Mouse (Mus musculus): Measurements from ENCODE around the gene Gm37240.
"Not testable (repeated sequence)": the region's sequence is repeated elsewhere in the genome, so short reads cannot be mapped to it uniquely, and the experiment has no call there.

The Gm37240 gene

DNA sequence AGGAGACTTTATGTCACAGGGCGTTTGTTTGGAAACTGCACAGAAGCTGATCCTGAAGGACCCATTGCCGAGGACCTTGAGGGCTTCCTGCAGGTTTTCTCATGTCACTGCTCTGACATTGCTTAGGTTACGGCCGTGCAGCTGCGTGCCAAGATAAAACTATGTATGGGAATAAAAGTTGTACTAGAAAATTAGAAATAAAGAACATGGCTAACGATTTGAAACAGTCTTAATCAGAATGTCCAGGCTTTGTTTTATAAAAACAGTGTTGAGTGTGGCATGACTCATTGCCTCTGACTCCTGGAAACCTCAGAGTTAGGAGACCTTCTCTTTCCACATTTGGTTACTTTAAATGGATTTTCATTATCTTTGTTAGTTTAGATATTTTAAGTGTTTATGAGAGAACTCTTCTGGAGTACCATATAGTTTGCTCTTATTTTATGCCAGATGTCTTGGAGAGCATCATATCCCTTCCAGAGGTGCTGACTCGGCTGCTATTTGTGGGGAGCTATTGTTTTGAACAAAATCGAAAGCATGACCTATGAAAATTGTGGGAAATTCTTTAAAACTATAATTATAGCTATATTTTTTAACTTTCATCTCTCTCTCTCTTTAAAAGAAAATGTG lies 960.0 kb downstream of the Gm37240 start:
- DNase-seq = no peak

DNA sequence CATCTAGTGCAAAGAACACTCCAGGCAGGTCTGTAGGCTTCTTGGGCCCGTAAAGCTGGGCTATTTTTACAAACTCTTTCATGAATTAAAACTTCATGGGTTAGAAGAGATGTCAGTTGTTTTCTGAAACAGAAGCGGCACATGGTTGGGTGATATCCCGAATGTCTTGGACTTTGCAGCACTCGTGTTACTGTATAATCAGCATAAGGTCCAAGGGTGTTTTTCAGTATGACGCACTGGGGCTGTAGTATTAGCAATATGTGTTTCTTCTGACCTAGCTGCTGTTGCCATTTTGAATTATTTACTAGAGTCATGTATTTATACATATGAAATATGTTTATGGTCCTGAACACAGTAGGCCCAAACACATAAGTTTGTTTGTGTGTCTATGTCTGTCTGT lies 961.2 kb downstream of the Gm37240 start:
- peak in 1 of 2 experiments; percentile 18 for DNase-seq

DNA sequence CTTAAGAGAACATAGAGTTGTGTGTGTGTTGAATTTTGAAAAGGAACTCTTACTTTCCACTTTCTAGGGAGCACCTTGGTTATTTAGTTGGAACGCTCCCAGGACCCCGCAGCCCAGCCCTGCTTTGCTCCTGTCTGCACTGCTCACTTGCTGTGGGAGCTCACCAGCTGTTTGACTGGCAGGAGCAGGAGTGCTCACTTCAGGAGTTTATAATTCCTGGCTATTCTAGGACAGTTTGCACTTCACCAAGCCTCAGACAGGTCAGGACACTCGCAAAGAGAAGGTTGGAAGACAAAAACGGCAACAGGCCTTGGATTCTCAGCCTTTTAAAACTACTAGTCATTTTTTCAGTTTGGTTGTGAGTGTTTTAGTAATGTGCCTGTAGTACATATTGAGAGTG lies 962.1 kb downstream of the Gm37240 start:
- DNase-seq = no peak

DNA sequence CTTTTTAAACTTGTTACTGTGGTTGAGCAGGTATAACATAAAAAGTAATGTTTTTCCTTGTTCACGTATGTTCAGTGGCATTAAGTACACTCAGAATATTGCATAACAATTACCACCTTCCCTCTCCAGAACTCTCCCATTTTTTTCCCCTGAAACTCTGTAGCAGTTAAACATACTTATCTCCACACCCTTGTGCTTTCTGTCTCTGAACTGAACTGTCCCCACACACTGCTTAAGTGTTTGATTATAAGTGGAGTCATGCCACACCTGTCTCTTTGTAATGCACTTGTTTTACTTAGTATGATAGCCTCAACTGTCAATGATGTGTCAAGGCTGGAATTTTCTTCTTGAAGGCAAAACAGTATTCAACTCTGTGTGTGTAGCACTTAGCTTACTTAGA lies 963.6 kb downstream of the Gm37240 start:
- DNase-seq = no peak

DNA sequence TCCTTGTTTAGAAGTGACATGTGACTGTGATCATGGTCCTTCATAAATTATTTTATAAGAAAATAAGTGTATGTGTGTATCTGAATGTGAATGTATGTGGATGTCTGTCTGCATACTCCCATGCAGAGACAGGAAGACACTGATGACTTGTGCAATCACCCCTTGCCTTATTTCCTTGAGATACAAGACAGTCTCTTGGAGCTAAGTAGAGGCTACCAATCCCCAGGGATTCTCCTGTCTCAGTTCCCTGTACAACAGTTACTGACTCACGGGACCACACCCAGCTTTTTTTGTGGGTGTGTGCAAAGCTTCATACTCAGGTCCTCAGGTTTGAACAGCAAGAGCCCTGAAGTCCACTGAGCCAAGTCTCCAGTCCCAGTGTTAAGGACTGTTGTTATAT lies 964.1 kb downstream of the Gm37240 start:
- no peak for DNase-seq

DNA sequence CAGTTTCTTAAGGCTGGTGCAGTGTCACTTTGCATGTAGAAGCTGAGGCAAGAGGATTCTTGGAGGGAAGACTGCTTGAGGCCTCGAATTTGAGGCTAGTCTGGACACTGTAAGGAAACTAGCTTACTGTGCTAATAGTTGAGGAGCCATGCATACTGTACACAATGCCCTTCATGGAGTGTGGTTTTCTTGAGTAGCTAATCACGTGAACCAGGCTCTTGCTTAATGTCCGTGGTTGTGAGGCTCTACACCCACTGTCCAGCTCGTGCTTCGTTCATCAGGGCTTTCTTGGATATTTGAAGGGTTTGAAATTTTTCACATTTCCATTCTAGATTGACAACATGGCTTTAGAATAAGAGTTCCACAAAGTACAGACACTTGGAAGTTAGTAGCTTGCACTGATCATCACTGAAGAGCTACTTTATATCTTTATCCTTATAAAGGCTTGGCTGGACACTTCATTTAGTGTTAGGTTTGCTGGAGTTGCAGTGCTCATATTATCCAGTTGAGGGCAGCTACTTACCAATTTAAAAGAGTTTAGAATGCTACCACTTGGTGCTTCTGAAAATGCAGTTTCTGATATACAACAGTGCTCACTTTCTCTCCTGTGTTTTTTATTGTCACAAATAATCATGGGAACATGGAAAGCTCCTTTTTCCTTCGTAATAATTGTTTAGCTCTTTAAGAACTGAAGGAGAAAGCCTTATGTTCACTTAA lies 965.5 kb downstream of the Gm37240 start:
- peak in 1 of 2 experiments; percentile 56 for DNase-seq

DNA sequence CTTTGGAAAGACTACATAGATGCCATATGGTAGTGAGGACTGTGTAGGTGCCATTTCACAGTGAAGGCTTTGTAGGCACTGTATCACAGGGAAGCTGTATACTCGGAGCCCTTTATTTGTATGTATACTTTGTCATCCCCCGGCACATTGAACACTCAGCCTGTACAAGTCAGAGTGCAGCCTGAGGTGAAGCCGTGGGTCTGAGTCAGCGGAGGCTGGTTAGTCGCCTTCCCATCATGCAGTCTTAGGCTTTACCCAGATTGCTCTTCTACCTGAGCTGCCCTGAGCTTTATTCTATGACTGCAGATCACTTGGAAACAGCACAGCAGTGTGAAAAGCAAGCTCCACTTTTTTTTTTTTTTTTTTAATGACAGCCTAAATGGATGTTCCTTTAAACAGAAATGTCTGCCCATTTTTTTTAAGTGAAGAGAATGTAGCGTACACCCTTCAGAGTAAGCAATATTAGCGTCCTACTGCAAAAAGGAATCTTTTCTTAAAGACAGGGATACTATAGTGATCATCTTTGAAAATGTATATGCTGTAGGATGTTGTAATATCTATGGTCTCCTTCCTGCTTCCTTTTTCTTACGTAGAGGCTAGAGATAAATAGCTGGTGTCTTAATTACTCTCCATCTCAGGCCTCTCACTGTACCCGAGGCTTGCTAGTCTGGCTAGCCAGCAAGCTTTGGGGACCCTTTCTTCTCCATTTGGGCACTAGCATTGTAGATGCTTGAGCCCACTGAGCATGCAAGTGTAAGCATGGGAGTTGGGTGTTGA lies 969.2 kb downstream of the Gm37240 start:
- no peak for DNase-seq

DNA sequence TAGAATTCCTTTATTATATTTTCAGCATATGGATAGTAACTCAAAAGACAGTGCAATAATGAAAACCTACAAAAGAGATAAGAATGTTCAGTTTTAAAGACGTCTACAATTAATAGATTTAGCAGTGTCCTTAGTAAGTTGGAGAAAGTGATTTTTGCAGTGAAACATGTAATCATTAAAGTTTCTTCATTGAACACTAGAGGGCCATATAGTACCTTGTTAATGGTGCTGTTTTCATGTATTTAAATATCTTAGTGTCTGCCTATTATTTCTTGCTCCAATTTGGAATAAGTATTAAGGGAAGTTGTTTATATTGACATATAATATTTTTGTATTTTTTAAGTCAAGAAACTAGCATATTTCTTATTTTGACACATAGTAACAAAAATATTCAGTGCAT lies 973.0 kb downstream of the Gm37240 start:
- DNase-seq = no peak

DNA sequence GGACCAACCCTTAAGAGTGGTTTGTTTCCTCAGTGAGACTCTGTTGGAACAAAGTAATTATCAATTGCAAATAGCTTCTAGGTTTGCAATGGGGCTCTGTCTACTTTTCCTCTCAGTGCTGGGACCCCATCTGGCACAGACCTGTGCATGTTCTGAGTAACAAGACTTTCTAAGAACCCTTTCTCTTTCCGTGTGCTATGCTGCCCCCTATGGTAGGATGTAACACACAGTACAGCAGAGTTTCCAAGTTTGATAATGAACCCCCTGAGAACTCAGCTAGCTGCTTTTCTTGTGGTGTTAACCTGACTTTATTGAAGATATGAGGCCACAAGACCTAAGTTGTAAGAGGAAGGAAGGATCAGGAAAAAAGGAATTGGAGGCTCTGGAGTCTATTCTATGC lies 980.8 kb downstream of the Gm37240 start:
- DNase-seq = peak in 1 of 2 experiments; percentile 35

DNA sequence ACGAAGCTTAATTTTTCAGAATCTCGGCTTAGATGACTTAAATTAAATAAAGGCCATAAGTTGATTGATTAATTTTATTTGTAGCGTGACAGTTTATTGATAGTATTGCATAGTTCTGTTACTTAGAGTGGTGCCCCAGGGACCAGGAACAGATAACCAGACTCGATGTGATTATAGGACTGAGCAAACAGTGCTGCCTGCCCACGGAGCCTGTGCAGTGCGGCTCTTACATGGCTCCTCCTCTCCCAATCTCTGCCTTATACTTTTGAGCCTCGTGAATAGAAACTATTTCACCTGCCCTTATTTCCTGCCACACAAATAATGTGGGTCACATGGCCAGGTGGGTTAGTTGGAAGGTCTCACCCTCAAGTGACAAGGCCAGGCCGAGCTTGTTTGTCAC lies 989.4 kb downstream of the Gm37240 start:
- no peak for DNase-seq

DNA sequence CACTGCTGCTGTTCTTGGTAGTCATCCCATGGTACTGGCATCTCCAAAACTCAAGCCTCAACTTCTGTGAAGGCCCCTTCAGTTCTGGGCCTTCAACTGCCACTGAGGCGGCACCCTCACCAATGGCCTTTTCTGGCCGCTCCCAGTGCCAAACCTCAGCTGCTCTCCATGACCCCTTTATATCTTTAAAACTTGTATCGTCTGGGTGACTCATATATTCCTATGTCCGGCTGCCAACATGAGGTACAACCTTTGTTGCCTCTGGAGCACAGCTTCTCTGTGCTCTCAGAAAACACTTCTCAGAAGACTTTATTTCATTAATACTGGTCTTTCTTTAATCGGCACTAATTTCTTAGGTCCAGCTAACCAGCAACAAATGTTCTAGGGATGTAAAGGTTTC lies 996.3 kb downstream of the Gm37240 start:
- DNase-seq = no peak

DNA sequence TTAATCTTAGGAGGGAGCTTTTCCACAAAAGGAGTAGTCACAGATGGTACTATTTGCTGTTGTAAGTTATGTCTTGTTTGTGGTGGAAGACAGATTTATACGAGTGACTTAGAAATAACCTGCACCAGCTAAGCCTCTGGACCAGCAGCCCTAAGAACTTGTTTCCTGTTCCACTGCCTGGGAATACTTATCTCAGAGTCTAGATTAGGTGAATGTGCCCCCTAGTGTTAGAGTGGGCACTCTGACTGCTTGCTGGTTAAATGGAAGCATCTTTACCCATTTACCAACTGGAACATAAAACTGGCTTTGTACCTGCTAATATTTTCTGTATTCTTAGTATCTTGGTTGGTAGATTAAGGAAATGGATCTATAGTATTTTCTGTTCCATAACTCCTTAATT lies 997.7 kb downstream of the Gm37240 start:
- peak in 1 of 2 experiments; percentile 40 for DNase-seq

DNA sequence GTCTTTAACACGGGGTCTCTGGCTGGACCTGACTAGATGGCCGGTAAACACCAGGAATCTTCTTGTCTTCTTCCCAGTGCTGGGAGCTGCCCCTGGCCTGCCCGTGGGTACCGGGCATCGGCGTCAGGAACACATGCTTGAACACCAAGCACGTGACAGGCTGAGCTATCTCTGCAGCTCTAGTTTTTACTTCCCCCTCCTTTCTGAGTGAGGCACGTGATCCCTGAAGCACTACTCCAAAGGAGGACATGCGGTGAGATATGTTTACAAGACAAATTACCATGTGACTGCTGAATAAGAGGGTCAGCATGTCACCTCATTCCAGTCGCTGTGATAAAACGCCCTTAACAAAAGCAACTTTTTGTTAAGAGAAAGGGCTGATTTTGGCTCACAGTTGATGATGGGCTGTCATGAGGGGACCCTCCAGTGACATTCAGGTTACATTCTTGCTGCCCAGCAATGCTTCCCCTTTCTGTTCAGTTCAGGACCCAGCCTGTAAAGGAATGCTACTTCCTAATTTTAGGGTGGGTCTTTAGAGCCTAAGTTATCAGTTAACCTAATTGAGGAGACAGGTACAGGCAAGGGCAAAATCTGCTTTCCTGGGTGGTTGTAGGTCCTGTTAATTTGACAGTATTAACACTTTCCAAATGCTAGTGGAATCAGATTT lies 1003.4 kb downstream of the Gm37240 start:
- DNase-seq = peak in 1 of 2 experiments; percentile 15

DNA sequence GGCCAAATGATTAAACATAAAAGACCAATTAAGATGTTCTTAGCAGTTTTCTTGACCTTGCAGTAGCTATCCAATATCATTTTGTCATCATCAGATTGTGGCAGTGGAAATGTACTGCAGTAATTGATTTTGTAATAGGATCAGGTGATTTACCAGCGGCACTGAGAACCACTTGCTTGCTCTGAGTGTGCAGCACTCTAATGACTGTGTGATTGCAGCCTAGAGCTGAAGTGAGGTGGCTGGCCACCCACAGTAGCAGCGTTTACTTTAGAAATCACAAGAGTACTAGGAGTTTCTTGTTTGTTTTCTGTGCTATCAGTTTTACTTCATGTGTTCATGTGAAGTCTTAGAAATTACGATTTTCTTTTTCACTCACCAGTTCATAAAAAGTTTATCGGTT lies 1011.1 kb downstream of the Gm37240 start:
- no peak for DNase-seq

DNA sequence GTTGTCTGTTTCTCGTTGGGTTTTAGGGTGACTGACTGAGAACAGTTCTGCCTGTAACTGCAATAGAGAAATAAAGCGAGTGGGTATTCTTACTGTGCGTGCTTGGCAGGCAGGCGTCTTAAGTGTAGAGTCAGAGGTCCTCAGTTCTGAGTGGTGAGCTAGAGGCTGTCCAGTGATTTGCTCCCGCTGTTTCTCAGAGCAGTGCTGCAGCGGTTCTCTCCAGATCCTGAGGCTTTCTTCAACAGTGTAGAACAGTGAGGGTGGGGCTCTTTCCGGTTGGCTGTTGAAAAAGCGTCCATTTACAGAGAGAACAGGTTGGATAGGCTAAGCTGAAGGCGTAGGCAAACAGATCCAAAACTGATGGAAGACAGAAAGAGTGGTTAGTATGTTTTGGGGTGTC lies 1012.0 kb downstream of the Gm37240 start:
- no peak for DNase-seq

DNA sequence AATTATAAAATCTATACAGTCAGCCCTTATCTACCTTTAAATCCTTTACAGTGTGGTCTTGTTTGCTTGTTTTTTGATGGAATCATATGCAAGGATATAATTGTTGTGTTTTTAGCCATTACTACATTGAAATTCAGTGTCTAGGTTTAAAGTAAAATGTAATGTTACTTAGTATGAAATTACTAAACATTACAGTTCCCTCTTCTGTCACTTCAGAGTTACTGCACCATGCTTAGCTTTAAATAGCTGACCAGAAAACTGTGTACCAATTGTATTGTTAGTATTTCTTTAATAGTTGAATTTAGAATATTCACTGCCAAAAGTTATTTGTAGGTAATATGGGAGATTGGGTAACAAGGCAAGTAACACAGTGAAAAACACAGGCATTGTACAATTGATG lies 1017.2 kb downstream of the Gm37240 start:
- no peak for DNase-seq

DNA sequence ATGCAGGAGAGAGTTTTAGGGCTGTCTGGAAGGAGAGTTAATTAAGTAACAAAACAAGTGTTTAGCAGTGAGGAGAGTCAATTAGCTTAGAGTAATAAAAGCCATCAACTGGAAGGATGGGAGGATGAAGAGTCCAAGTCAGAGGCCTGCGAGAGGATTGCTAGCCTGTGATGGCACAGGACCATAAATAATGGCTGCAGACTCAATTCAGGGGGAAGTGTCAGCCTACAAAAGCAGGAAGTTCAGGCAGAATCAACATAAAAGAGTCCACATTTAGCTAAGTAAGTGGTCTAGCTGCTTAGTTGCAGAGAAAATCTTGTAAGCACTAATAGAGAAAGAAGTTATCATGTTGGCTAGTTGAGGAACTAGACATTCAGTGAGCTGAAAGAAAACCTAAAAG lies 1019.3 kb downstream of the Gm37240 start:
- DNase-seq = no peak

DNA sequence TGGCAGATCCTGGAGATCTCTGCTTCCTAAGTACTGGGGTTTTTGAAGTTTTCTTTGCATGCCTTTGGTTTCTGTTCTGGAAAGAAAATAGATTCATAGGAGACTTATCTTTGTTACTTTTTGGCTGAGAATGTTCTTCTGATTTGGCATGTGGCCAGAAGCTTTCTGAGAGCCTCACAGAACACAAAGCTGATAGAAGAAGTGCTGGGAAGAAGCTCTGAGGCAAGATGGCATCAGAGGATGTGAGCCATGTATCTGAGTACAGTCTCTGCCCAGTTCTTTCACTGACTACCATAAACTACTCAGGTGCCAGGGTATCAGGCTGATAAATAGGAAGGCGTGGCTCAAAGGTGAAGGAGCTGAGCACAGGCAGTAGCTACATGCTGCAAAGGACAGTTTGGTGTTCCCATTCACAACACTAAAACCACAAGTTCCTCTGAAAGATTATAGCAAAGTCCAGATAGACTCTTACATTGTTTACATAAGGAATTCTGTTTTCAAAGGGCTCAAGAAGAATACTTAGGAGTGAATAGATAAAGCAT lies 1019.8 kb downstream of the Gm37240 start:
- no peak for DNase-seq

DNA sequence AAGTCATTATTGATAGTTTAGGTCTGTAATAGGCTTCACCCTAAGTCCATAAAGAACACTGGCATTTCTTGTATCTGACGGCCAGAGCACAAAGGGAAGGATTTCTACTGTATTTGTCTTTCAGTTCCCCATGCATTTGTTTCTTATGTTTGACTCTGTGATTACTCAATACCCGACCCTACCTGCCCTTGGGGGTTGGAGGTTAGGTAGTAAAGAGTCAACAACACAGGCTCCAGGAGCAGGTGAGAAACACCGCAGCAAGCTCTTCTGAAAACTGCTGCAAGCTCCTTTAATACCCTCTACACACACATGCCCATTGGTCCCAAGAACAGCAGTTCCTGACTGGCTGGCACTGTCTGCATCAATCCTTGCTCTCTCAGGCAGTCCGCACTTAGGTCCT lies 1020.5 kb downstream of the Gm37240 start:
- no peak for DNase-seq

DNA sequence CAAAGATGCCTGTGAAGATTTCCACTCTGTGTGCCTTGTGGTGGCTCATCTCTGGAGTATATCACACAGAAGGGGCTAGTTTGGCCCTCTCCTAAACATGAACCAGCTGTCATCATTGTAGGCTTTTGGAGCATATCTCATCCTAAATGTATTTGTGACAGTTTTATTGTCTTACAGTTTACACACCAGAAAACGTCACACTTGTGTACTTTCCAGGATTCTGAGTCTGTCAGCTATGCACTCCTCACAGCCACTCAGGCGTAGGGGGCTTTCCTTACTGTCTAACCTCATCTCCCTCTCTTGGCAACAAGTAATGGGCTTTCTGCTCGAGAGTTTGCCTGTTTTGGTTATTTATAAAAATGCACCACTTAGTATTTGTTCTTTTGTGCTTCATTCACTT lies 1021.6 kb downstream of the Gm37240 start:
- DNase-seq = no peak

DNA sequence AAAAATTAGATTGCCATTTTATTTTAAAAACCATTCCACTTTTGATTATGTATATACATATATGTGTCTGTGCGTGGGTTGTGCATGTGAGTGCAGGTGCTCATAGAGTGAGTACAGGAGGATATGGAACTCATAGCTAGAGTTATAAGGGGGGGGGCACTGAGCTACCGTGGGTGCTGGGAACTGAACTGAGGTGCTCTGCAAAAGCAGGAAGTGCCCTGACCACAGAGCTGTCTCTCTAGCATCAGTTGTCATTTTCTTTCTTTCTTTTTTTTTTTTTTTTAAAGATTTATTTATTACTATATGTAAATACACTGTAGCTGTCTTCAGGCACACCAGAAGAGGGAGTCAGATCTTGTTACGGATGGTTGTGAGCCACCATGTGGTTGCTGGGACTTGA lies 1025.5 kb downstream of the Gm37240 start:
- not testable (repeated sequence) for DNase-seq

DNA sequence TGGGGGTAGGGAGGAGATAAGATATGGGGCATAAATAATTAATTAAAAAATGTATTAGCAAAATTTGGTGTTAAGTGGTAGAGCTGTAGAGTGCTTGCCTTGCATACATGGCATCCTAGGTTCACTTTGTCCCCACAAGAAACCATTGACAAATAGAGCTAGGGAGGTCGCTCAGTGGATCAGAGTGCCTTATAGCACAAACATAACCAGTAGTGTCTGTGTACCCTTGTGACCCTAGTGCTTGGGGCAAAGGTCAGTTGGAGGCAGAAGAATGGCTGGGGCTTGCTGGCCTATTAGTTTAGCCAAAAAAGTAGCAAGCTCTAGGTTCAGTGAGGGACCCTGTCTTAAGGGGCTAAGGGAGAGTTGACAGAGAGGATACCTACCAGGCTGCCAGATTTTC lies 1026.6 kb downstream of the Gm37240 start:
- DNase-seq = no peak

DNA sequence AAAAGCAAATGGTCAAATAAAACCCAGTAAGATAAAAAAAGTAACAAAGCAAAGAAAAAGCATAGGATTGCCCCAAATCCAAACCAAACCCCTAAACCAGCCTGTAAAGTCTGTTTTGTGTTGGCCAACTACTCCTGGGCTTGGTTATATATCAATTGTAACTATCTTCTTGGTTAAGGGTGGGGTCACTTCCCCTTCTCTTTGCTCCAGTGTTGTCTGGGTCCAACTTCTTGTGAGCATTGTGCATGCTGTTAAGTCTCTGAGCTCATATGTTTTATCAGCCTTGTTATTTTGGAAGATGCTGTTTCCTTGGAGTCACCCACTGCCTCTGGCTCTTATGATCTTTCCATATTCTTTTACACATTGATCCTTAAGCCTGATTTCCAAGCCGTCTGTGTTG lies 1032.9 kb downstream of the Gm37240 start:
- no peak for DNase-seq
